Mouse (Mus musculus) activated CD4-positive, CD25-positive, alpha-beta regulatory T cell (primary cell): ENCODE data around the gene Gbp6. TPM values are rescaled to one million over a fixed set of nuclear protein-coding genes. Genes with fewer than 3 reads are reported as not detected.

Experiments used
- polyA plus RNA-seq, 2 experiments: library from polyadenylated mRNA; unstranded; fragments of 100-300 nt; shearing (Covaris generic); gene quantifications; one replicate each; pipeline ENCODE4 v1.2.1; 2017

Gene Gbp6
- 100 to 1,000 TPM; 203 to 340 TPM for polyA plus RNA-seq

DNA sequence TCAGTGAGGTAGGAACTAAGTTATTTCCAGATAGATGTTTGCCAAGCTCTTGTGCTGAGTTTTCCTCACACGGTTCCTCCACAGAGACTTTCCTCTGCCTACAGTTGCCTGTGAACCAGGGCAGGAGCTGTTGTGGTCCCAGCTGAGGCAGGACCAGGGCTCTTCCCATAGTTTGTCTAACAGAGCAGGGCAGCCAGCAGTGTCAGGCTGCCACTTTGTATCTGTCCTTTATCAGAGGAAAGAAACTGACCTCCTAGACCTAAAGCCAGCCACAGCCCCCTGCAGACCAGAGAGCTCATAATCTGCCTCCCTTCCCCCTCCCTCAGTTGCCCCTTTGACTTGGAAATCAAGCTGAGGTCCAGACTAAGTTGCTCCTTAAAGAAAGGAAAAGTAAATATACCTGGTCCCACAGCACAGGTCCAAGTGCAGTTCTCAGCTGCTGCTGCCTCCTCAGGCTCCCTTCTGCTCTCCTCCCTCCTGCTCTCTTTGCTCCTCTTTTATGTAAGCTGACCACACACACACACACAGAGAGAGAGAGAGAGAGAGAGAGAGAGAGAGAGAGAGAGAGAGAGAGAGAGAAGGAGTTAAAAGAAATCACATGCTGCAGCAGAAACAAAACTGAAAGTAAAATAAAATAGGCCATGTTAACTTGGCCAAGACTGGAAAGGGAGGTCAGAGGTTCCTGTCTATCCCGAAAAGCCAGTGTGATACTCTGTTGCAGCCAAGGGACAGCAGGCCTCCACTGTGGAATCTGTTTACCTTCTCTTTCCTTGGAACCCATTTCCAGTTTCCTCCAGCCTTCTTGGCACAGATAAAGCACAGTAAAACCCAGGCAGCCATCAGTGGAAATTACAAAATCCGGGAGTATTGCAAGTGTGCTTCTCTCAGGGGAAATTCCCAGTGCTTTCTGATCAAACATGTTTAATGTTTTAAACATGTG is at the start of gene Gbp6, which contains the start of gene Gm43302:
Gbp6 (minus strand) TSS at position 473 of the 940 bp plus-strand sequence.
Gm43302 (minus strand) TSS at position 470 of the 940 bp plus-strand sequence.

DNA sequence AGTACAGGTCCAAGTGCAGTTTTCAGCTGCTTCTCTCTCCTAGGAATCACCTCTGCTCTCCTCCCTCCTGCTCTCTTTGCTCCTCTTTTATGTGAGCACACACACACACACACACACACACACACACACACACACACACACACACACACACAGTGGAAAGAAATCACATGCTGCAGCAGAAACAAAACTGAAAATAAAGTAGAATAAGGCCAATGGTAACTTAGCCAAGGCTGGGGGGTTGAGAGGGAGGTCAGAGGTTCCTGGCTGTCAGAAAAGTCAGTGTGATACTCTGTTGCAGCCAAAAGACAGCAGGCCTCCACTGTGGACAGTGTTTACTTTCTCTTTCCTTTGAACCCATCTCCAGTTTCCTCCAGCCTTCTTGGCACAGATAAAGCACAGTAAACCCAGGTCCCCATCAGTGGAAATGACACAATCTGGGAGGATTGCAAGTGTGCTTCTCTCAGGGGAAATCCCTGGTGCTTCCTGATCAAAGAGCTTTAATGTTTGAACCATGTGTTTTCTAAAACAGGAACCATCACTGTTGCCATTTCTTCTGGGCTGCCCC is 53.9 kb downstream of the Gbp6 start, which contains the start of gene Gbp10:
Gbp10 (minus strand) TSS at position 51 of the 565 bp plus-strand sequence.

Other genes starting within 250 kb of the Gbp6 start
- 100 to 1,000 TPM; 139 to 163 TPM for gene Gbp9, start 154.2 kb downstream of the Gbp6 start, polyA plus RNA-seq
- gene Gbp8, start 154.2 kb downstream of the Gbp6 start, polyA plus RNA-seq = 100 to 1,000 TPM in 1 of 2 experiments, 10 to 100 TPM in 1; 65.1 to 102 TPM
- gene Gbp4, start 154.1 kb downstream of the Gbp6 start, polyA plus RNA-seq = 100 to 1,000 TPM; 292 to 360 TPM
- 100 to 1,000 TPM in 1 of 2 experiments, 10 to 100 TPM in 1; 85.7 to 108 TPM for gene Gbp10, start 54.2 kb downstream of the Gbp6 start, polyA plus RNA-seq
- 10 to 100 TPM in 1 of 2 experiments, 1 to 10 TPM in 1; 4.3 to 14.0 TPM for gene Gm43302, start within 50 bp of the Gbp6 start, polyA plus RNA-seq
- gene Lrrc8b, start 122.1 kb upstream of the Gbp6 start, polyA plus RNA-seq = 1 to 10 TPM; 4.5 to 8.2 TPM
- gene Lrrc8c, start 225.7 kb upstream of the Gbp6 start, polyA plus RNA-seq = 100 to 1,000 TPM in 1 of 2 experiments, 10 to 100 TPM in 1; 94.7 to 179 TPM